Mouse (Mus musculus) intestine, postnatal 0 days (tissue): ENCODE results near the gene Pcp4. TPM values are rescaled to one million over a fixed set of nuclear protein-coding genes. Genes with fewer than 3 reads are reported as not detected.
A peak's percentile ranks its signal among the peaks of the same experiment; 100 is the strongest.

Experiments used
- ATAC-seq: fragments of 200-750 bp; cut with Nextera tagmentation; 2 replicates; pipeline ENCODE4 v1.8.0; 2017; ENCODE audit warnings: mild to moderate bottlenecking, moderate TSS enrichment, moderate library complexity
- H3K27ac ChIP-seq: fragments of 300-500 bp; sonication (generic); 2 replicates; pipeline ENCODE4 v1.5.1; 2014; ENCODE audit warnings: mild to moderate bottlenecking, low read depth, low read length, moderate library complexity
- H3K27me3 ChIP-seq: fragments of 300-500 bp; sonication (generic); replicated peaks from 2 replicates; pipeline ENCODE4 v1.6.1; 2014; ENCODE audit warnings: low read length, mixed read lengths; ENCODE audit not compliant: control insufficient read depth, insufficient read depth
- H3K36me3 ChIP-seq: fragments of 300-500 bp; sonication (generic); 2 replicates; pipeline ENCODE4 v1.6.1; 2014; ENCODE audit warnings: mild to moderate bottlenecking, moderate library complexity; ENCODE audit not compliant: control insufficient read depth, insufficient read depth
- H3K4me1 ChIP-seq: fragments of 300-500 bp; sonication (generic); replicated peaks from 2 replicates; pipeline ENCODE4 v1.6.1; 2014; ENCODE audit warnings: antibody characterized with exemption, low read length, mixed read lengths; ENCODE audit not compliant: control insufficient read depth, insufficient read depth
- H3K4me2 ChIP-seq: fragments of 300-500 bp; sonication (generic); replicated peaks from 2 replicates; pipeline ENCODE4 v1.6.1; 2014; ENCODE audit warnings: low read depth, mild to moderate bottlenecking, moderate library complexity
- H3K4me3 ChIP-seq: fragments of 300-500 bp; sonication (generic); 2 replicates; pipeline ENCODE4 v1.5.1; 2014; ENCODE audit warnings: low read depth, low read length
- H3K9ac ChIP-seq: fragments of 300-500 bp; sonication (generic); 2 replicates; pipeline ENCODE4 v1.6.1; 2014; ENCODE audit warnings: mild to moderate bottlenecking, low read depth, low read length
- H3K9me3 ChIP-seq: fragments of 300-500 bp; sonication (generic); 2 replicates; pipeline ENCODE4 v1.6.1; 2016; ENCODE audit warnings: mixed run types; ENCODE audit not compliant: control insufficient read depth
- CTCF ChIP-seq: sonication (generic); IDR thresholded peaks from 2 replicates; pipeline ENCODE4 v1.5.1; 2016; ENCODE audit warnings: low read depth, mild to moderate bottlenecking, control low read depth, antibody characterized with exemption, moderate library complexity
- WGBS: fragments of 180-500 bp; shearing (Covaris S2); extraction: QIAGEN DNeasy Blood & Tissue Kit; methylation state at CpG from one replicate; pipeline ENCODE4 v1.1.7; 2014; 5-methylcytosine and 5-hydroxymethylcytosine counted together
- polyA plus RNA-seq: library from polyadenylated mRNA; unstranded; fragments of >200 nt; fragmentation: Nextera tagmentation; extraction: Ambion mirVana; gene quantifications from 2 replicates; pipeline ENCODE4 v1.2.1, GENCODE M21; 2015

The Pcp4 gene
- polyA plus RNA-seq, 1 experiment from 2014 or later, result 80.8 TPM

- 34% methylated on average over 7 of the region's 7 CpGs for WGBS
- ATAC-seq, result no peak
- 0 out of 2 replicates have a peak overlapping the region, but pooled peaks have one; percentile 21 for H3K4me2 ChIP-seq
- TF ChIP-seq CTCF, result no peak
- no peaks in the 10 kb centered on the region for H3K9me3 ChIP-seq
- no peaks in the 10 kb centered on the region for H3K4me1 ChIP-seq
- H3K4me3 ChIP-seq, result no peak overlapping the region
- H3K27me3 ChIP-seq, result no peaks in the 10 kb centered on the region
- H3K27ac ChIP-seq, result no peak overlapping the region
- H3K9ac ChIP-seq, result no peak overlapping the region
- H3K36me3 ChIP-seq, result no peaks in the 10 kb centered on the region
Observed at GRCm38 (mm10) chr16:96472816-96473215, 5.4 kb downstream of the Pcp4 start.

- ATAC-seq, result no peak
- Histone ChIP-seq H3K4me2 (no peak overlapping the region), H3K9ac (no peak overlapping the region), H3K27me3 (no peaks in the 10 kb centered on the region), H3K4me3 (no peak overlapping the region), H3K36me3 (no peaks in the 10 kb centered on the region), H3K27ac (no peak overlapping the region), H3K9me3 (no peaks in the 10 kb centered on the region), H3K4me1 (no peaks in the 10 kb centered on the region)
- WGBS, result 78% methylated on average over 3 of the region's 3 CpGs
- TF ChIP-seq CTCF, result no peak
Observed at GRCm38 (mm10) chr16:96474185-96474584, 6.8 kb downstream of the Pcp4 start.

GRCm38 (mm10) chr16:96481791-96482190, 14.4 kb downstream of the Pcp4 start:
- no peak overlapping the region for H3K4me3 ChIP-seq
- no peaks in the 10 kb centered on the region for H3K9me3 ChIP-seq
- no peaks in the 10 kb centered on the region for H3K4me1 ChIP-seq
- no peak overlapping the region for H3K4me2 ChIP-seq
- H3K27me3 ChIP-seq, result no peaks in the 10 kb centered on the region
- no peak overlapping the region for H3K9ac ChIP-seq
- WGBS, result 89% methylated on average over 4 of the region's 4 CpGs
- no peak for ATAC-seq
- no peak for TF ChIP-seq CTCF
- no peak overlapping the region for H3K27ac ChIP-seq
- H3K36me3 ChIP-seq, result no peaks in the 10 kb centered on the region

- Histone ChIP-seq H3K27ac (no peak overlapping the region), H3K9ac (no peak overlapping the region), H3K27me3 (no peaks in the 10 kb centered on the region), H3K9me3 (no peaks in the 10 kb centered on the region), H3K4me1 (no peaks in the 10 kb centered on the region), H3K36me3 (no peaks in the 10 kb centered on the region), H3K4me3 (no peak overlapping the region), H3K4me2 (no peak overlapping the region)
- WGBS, result 77% methylated on average over 11 of the region's 11 CpGs
- ATAC-seq, result no peak
- no peak for TF ChIP-seq CTCF
Observed at GRCm38 (mm10) chr16:96487007-96487684, 19.7 kb downstream of the Pcp4 start.

- TF ChIP-seq CTCF, result no peak
- Histone ChIP-seq H3K36me3 (no peaks in the 10 kb centered on the region), H3K4me2 (no peak overlapping the region), H3K27ac (no peak overlapping the region), H3K4me3 (no peak overlapping the region), H3K9me3 (no peaks in the 10 kb centered on the region), H3K9ac (no peak overlapping the region), H3K4me1 (no peaks in the 10 kb centered on the region), H3K27me3 (no peaks in the 10 kb centered on the region)
- 83% methylated on average over 5 of the region's 5 CpGs for WGBS
- no peak for ATAC-seq
Observed at GRCm38 (mm10) chr16:96488038-96488437, 20.6 kb downstream of the Pcp4 start.

GRCm38 (mm10) chr16:96491530-96491929, 24.1 kb downstream of the Pcp4 start:
- no peaks in the 10 kb centered on the region for H3K36me3 ChIP-seq
- 79% methylated on average over 3 of the region's 3 CpGs for WGBS
- no peaks in the 10 kb centered on the region for H3K9me3 ChIP-seq
- H3K27me3 ChIP-seq, result no peaks in the 10 kb centered on the region
- H3K9ac ChIP-seq, result no peak overlapping the region
- no peak overlapping the region for H3K27ac ChIP-seq
- no peak for ATAC-seq
- no peak overlapping the region for H3K4me2 ChIP-seq
- H3K4me3 ChIP-seq, result no peak overlapping the region
- TF ChIP-seq CTCF, result no peak
- no peaks in the 10 kb centered on the region for H3K4me1 ChIP-seq
